8 mouse cellular contexts compared by ENCODE assay signal in genomic region chr11:61956572-61957295, GRCm38 (mm10). TPM values are rescaled to one million over a fixed set of nuclear protein-coding genes. Genes with fewer than 3 reads are reported as not detected.
A peak's percentile ranks its signal among the peaks of the same experiment; 100 is the strongest.
DNase-seq lines count a peak whose midpoint lies in the region; ATAC-seq and TF ChIP-seq lines count a peak whose summit lies in the region.

Gene Specc1, plus strand, starts transcription at chr11:61956763.

- no peaks in the 10 kb centered on the region for H3K36me3 ChIP-seq in embryonic facial prominence, embryonic 13.5 days
- no peaks in the 10 kb centered on the region for H3K36me3 ChIP-seq in heart, adult 2 months (ENCODE audit: control insufficient read depth, insufficient read depth, low read length)
- H3K36me3 ChIP-seq in kidney, adult 2 months (ENCODE audit: control insufficient read depth, insufficient read depth, low read length): no peaks in the 10 kb centered on the region
- no peaks in the 10 kb centered on the region for H3K36me3 ChIP-seq in limb, embryonic 11.5 days (ENCODE audit: control insufficient read depth, insufficient read depth, low read length)
- H3K36me3 ChIP-seq in midbrain, embryonic 13.5 days: no peaks in the 10 kb centered on the region
- no peaks in the 10 kb centered on the region for H3K36me3 ChIP-seq in small intestine, adult 2 months (ENCODE audit: control insufficient read depth, insufficient read depth, low read length)

- under 1% methylated on average over 58 of the region's 58 CpGs for WGBS in embryonic facial prominence, embryonic 13.5 days
- under 1% methylated on average over 58 of the region's 58 CpGs for WGBS in heart, adult 2 months
- under 1% methylated on average over 58 of the region's 58 CpGs for WGBS in kidney, adult 2 months
- under 1% methylated on average over 57 of the region's 58 CpGs for WGBS in limb, embryonic 11.5 days
- WGBS in midbrain, embryonic 13.5 days: under 1% methylated on average over 58 of the region's 58 CpGs
- 1% methylated on average over 58 of the region's 58 CpGs for WGBS in small intestine, adult 2 months

- peak; percentile 97 for TF ChIP-seq CTCF in heart, adult 2 months (IDR thresholded peaks at IDR 0.05)
- peak; percentile 81 for TF ChIP-seq CTCF in kidney, adult 2 months (conservative IDR thresholded peaks at IDR 0.05; ENCODE audit: insufficient read depth, insufficient read length, low read depth, low read length)
- TF ChIP-seq CTCF in small intestine, adult 2 months (IDR thresholded peaks at IDR 0.05; ENCODE audit: extremely low read depth, insufficient read length, insufficient replicate concordance, low read depth, low read length): peak; percentile 97

- no peak within 1 kb of the TSS for H3K27ac ChIP-seq in embryonic facial prominence, embryonic 13.5 days
- H3K27ac ChIP-seq in heart, adult 2 months: no peak within 1 kb of the TSS
- 0 out of 2 replicates have a peak within 1 kb of the TSS, but pooled peaks have one; percentile 6 for H3K27ac ChIP-seq in kidney, adult 2 months (ENCODE audit: insufficient read depth, low read depth, low read length)
- no peak within 1 kb of the TSS for H3K27ac ChIP-seq in limb, embryonic 11.5 days (replicated peaks; ENCODE audit: low read depth, low read length)
- H3K27ac ChIP-seq in midbrain, embryonic 13.5 days: no peak within 1 kb of the TSS
- H3K27ac ChIP-seq in small intestine, adult 2 months (ENCODE audit: insufficient read depth, low read depth, low read length): no peak within 1 kb of the TSS

- intact Hi-C loops in heart, adult 2 months (cut with DNase I): loop anchor here (5.0 kb wide), 2 partner anchors 51 to 171 kb away; no protein-coding TSS in a partner anchor

- peak within 1 kb of the TSS; percentile 63 for H3K4me3 ChIP-seq in embryonic facial prominence, embryonic 13.5 days
- peak within 1 kb of the TSS; percentile 60 for H3K4me3 ChIP-seq in heart, adult 2 months
- H3K4me3 ChIP-seq in kidney, adult 2 months (ENCODE audit: insufficient read depth, low read depth, low read length): peak within 1 kb of the TSS; percentile 61
- H3K4me3 ChIP-seq in limb, embryonic 11.5 days (ENCODE audit: low read depth, low read length): peak within 1 kb of the TSS; percentile 59
- peak within 1 kb of the TSS; percentile 70 for H3K4me3 ChIP-seq in midbrain, embryonic 13.5 days (replicated peaks)
- H3K4me3 ChIP-seq in small intestine, adult 2 months (ENCODE audit: low read depth, low read length): peak within 1 kb of the TSS; percentile 56

- DNase-seq in 3T3-L1 (ENCODE audit: low read depth, low spot score): peak; percentile 87
- DNase-seq in adrenal gland, postnatal 4 days (ENCODE audit: low spot score in 2 of 2): peak; percentile 82 to 89
- peak; percentile 90 to 95 for DNase-seq in heart, adult 2 months
- DNase-seq in kidney, adult 2 months: peak; percentile 91
- DNase-seq in limb, embryonic 11.5 days (ENCODE audit: low spot score): peak; percentile 96

- peak within 1 kb of the TSS; percentile 70 for H3K9ac ChIP-seq in embryonic facial prominence, embryonic 13.5 days
- H3K9ac ChIP-seq in heart, adult 2 months (ENCODE audit: low read depth, low read length): peak within 1 kb of the TSS; percentile 26
- peak within 1 kb of the TSS; percentile 43 for H3K9ac ChIP-seq in limb, embryonic 11.5 days (ENCODE audit: low read length)
- peak within 1 kb of the TSS; percentile 64 for H3K9ac ChIP-seq in midbrain, embryonic 13.5 days (replicated peaks)

- H3K4me1 ChIP-seq in embryonic facial prominence, embryonic 13.5 days: no peaks in the 10 kb centered on the region
- no peaks in the 10 kb centered on the region for H3K4me1 ChIP-seq in heart, adult 2 months (ENCODE audit: control insufficient read depth, insufficient read depth, low read length)
- peaks cover 3% of the 10 kb centered on the region; the same call in 1 of the 2 replicates for H3K4me1 ChIP-seq in kidney, adult 2 months (ENCODE audit: control insufficient read depth, insufficient read depth, low read length)
- H3K4me1 ChIP-seq in limb, embryonic 11.5 days (ENCODE audit: control insufficient read depth, insufficient read depth, low read length): no peaks in the 10 kb centered on the region
- no peaks in the 10 kb centered on the region for H3K4me1 ChIP-seq in midbrain, embryonic 13.5 days (replicated peaks)
- peaks cover 3% of the 10 kb centered on the region; the same call in 1 of the 2 replicates for H3K4me1 ChIP-seq in small intestine, adult 2 months (ENCODE audit: control insufficient read depth, insufficient read depth, insufficient read length, low read length)

- H3K79me2 ChIP-seq in heart, adult 2 months (replicated peaks; ENCODE audit: control insufficient read depth, insufficient read depth, low read length): no peaks in the 10 kb centered on the region

- TF ChIP-seq POLR2A in heart, adult 2 months (IDR thresholded peaks at IDR 0.05; ENCODE audit: insufficient read depth, low read depth, low read length): no peak
- no peak for TF ChIP-seq POLR2A in kidney, adult 2 months (IDR thresholded peaks at IDR 0.05; ENCODE audit: low read depth, low read length)
- TF ChIP-seq POLR2A in small intestine, adult 2 months (IDR thresholded peaks at IDR 0.05; ENCODE audit: low read depth, low read length): no peak; the same call in 1 of the 2 replicates

- H3K9me3 ChIP-seq in embryonic facial prominence, embryonic 13.5 days: no peaks in the 10 kb centered on the region
- no peaks in the 10 kb centered on the region for H3K9me3 ChIP-seq in limb, embryonic 11.5 days (ENCODE audit: control insufficient read depth, low read length)
- H3K9me3 ChIP-seq in midbrain, embryonic 13.5 days: no peaks in the 10 kb centered on the region

- no peak for TF ChIP-seq EP300 in heart, adult 2 months (IDR thresholded peaks at IDR 0.05; ENCODE audit: insufficient read depth, low read depth, low read length)

- peak; percentile 74; the same call in 1 of the 2 replicates for ATAC-seq in embryonic facial prominence, embryonic 13.5 days (ENCODE audit: insufficient number of reproducible peaks, insufficient read depth, low FRiP score, low TSS enrichment, low read depth)
- peak; percentile 78; the same call in 1 of the 2 replicates for ATAC-seq in limb, embryonic 11.5 days (ENCODE audit: insufficient number of reproducible peaks, low FRiP score, low TSS enrichment, low read depth)
- peak; percentile 97 for ATAC-seq in midbrain, embryonic 13.5 days

- peak within 1 kb of the TSS; percentile 100 for H3K4me2 ChIP-seq in embryonic facial prominence, embryonic 13.5 days
- H3K4me2 ChIP-seq in limb, embryonic 11.5 days (ENCODE audit: low read depth, severe bottlenecking): peak within 1 kb of the TSS; percentile 100
- peak within 1 kb of the TSS; percentile 100 for H3K4me2 ChIP-seq in midbrain, embryonic 13.5 days (replicated peaks)

- H3K27me3 ChIP-seq in embryonic facial prominence, embryonic 13.5 days: peaks cover 30% of the 10 kb centered on the region
- H3K27me3 ChIP-seq in heart, adult 2 months (ENCODE audit: control insufficient read depth, insufficient read depth, low read length): peaks cover 6% of the 10 kb centered on the region
- H3K27me3 ChIP-seq in kidney, adult 2 months (replicated peaks; ENCODE audit: control insufficient read depth, insufficient read depth, low read length): no peaks in the 10 kb centered on the region; the same call in 1 of the 2 replicates
- H3K27me3 ChIP-seq in limb, embryonic 11.5 days (ENCODE audit: control insufficient read depth, insufficient read depth, low read length): peaks cover 19% of the 10 kb centered on the region
- H3K27me3 ChIP-seq in midbrain, embryonic 13.5 days: peaks cover 14% of the 10 kb centered on the region
- 0 out of 2 replicates have a peak, but pooled peaks cover 6% of the 10 kb centered on the region for H3K27me3 ChIP-seq in small intestine, adult 2 months (ENCODE audit: control insufficient read depth, insufficient read depth, low read length)

RNA-seq across cellular contexts. Expression of gene Specc1, which starts in this region (rescaled TPM):
- 10 to 100 TPM; 16.3 to 22.4 TPM for total RNA-seq in adrenal gland, postnatal 4 days (2021)
- polyA plus RNA-seq in embryonic facial prominence, embryonic 13.5 days (2015; fragmentation: Nextera tagmentation; extraction: Ambion mirVana): 14.1 and 14.5 TPM in 2 replicates
- total RNA-seq in heart, adult 2 months (2021): 10 to 100 TPM in 1 of 2 experiments, 1 to 10 TPM in 1; 4.6 to 21.6 TPM
- 2.1 and 3.5 TPM in 2 replicates for polyA plus RNA-seq in heart, adult 2 months (2012; rRNA removed)
- polyA plus RNA-seq in kidney, adult 2 months (2012; rRNA removed): 9.2 and 9.7 TPM in 2 replicates
- 17.6 and 17.8 TPM in 2 replicates for polyA plus RNA-seq in limb, embryonic 11.5 days (2014; fragmentation: Nextera tagmentation; extraction: Ambion mirVana)
- polyA plus RNA-seq in midbrain, embryonic 13.5 days (2015; fragmentation: Nextera tagmentation; extraction: Ambion mirVana): 13.4 and 15.2 TPM in 2 replicates
- polyA plus RNA-seq in small intestine, adult 2 months (2012; rRNA removed): 6.4 and 10.2 TPM in 2 replicates
